Mouse (Mus musculus) E14TG2a.4 (cell line): ENCODE results near the gene Avil.

Source experiments
- H3K27me3 ChIP-seq: 2 replicates; pipeline ENCODE4 v1.6.1; 2014; ENCODE audit warnings: low read length, control low read depth; ENCODE audit not compliant: insufficient read depth
- H3K36me3 ChIP-seq: 2 replicates; pipeline ENCODE4 v1.6.1; 2014; ENCODE audit warnings: low read length, control low read depth; ENCODE audit not compliant: insufficient read depth
- H3K4me1 ChIP-seq: replicated peaks from 2 replicates; pipeline ENCODE4 v1.6.1; 2014; ENCODE audit warnings: low read depth, low read length, control low read depth
- H3K4me3 ChIP-seq: replicated peaks from 2 replicates; pipeline ENCODE4 v1.5.1; 2014; ENCODE audit warnings: mild to moderate bottlenecking, low read length
- H3K9me3 ChIP-seq: 2 replicates; pipeline ENCODE4 v1.6.1; 2014; ENCODE audit warnings: low read length, control low read depth
- CTCF ChIP-seq: conservative IDR thresholded peaks from 2 replicates; pipeline ENCODE4 v1.5.1; 2014; ENCODE audit warnings: low read length
- NANOG ChIP-seq: IDR thresholded peaks from 2 replicates; pipeline ENCODE4 v1.6.1; 2014; ENCODE audit warnings: borderline replicate concordance, low read length, mixed read lengths
- POU5F1 ChIP-seq: IDR thresholded peaks from 2 replicates; pipeline ENCODE4 v1.6.1; 2014; ENCODE audit warnings: low read length, borderline replicate concordance

Gene Avil

GRCm38 (mm10) chr10:126962966-126963330 is 37.6 kb upstream of the Avil start:
- TF ChIP-seq NANOG: no peak
- TF ChIP-seq CTCF: no peak
- TF ChIP-seq POU5F1: no peak
- H3K4me1 ChIP-seq: peaks cover 70% of the 10 kb centered on the region
- no peaks in the 10 kb centered on the region for H3K9me3 ChIP-seq
- no peaks in the 10 kb centered on the region for H3K36me3 ChIP-seq
- H3K27me3 ChIP-seq: 0 out of 2 replicates have a peak, but pooled peaks cover 2% of the 10 kb centered on the region
- H3K4me3 ChIP-seq: peak overlapping the region; percentile 66; the same call in 1 of the 2 replicates

GRCm38 (mm10) chr10:126963821-126964220 is 36.7 kb upstream of the Avil start:
- TF ChIP-seq POU5F1 (no peak), NANOG (no peak), CTCF (no peak)
- H3K36me3 ChIP-seq: no peaks in the 10 kb centered on the region
- peak overlapping the region; percentile 66 for H3K4me3 ChIP-seq

GRCm38 (mm10) chr10:126971363-126972050 is 29.0 kb upstream of the Avil start:
- Histone ChIP-seq H3K4me3 (peak overlapping the region; percentile 60), H3K36me3 (no peaks in the 10 kb centered on the region), H3K27me3 (peaks cover 6% of the 10 kb centered on the region), H3K4me1 (peaks cover 68% of the 10 kb centered on the region), H3K9me3 (no peaks in the 10 kb centered on the region)
- TF ChIP-seq CTCF (no peak), POU5F1 (no peak), NANOG (no peak; the same call in 1 of the 2 replicates)

More at GRCm38 (mm10) chr10:126963821-126964220, 36.7 kb upstream of the Avil start:
- H3K9me3 ChIP-seq: no peaks in the 10 kb centered on the region
- H3K4me1 ChIP-seq: peaks cover 66% of the 10 kb centered on the region
- 0 out of 2 replicates have a peak, but pooled peaks cover 2% of the 10 kb centered on the region for H3K27me3 ChIP-seq

- Histone ChIP-seq H3K9me3 (no peaks in the 10 kb centered on the region), H3K36me3 (no peaks in the 10 kb centered on the region), H3K4me3 (peak overlapping the region; percentile 64), H3K4me1 (peaks cover 74% of the 10 kb centered on the region), H3K27me3 (peaks cover 6% of the 10 kb centered on the region)
- TF ChIP-seq CTCF (no peak), POU5F1 (no peak), NANOG (no peak)
Measured at GRCm38 (mm10) chr10:126972051-126972725, 28.3 kb upstream of the Avil start.

- no peaks in the 10 kb centered on the region for H3K36me3 ChIP-seq
- H3K9me3 ChIP-seq: no peaks in the 10 kb centered on the region
- TF ChIP-seq CTCF (no peak), NANOG (no peak), POU5F1 (no peak)
- peak overlapping the region; percentile 64 for H3K4me3 ChIP-seq
- peaks cover 6% of the 10 kb centered on the region for H3K27me3 ChIP-seq
- H3K4me1 ChIP-seq: peaks cover 82% of the 10 kb centered on the region
Measured at GRCm38 (mm10) chr10:126972988-126973387, 27.5 kb upstream of the Avil start.

- Histone ChIP-seq H3K4me3 (no peak overlapping the region), H3K27me3 (peaks cover 6% of the 10 kb centered on the region), H3K9me3 (no peaks in the 10 kb centered on the region), H3K4me1 (peaks cover 75% of the 10 kb centered on the region), H3K36me3 (0 out of 2 replicates have a peak, but pooled peaks cover under 1% of the 10 kb centered on the region)
- TF ChIP-seq CTCF (no peak), POU5F1 (no peak), NANOG (no peak)
Measured at GRCm38 (mm10) chr10:126975706-126976105, 24.8 kb upstream of the Avil start.

- Histone ChIP-seq H3K4me1 (peaks cover 78% of the 10 kb centered on the region), H3K9me3 (no peaks in the 10 kb centered on the region), H3K27me3 (peaks cover 6% of the 10 kb centered on the region), H3K36me3 (peaks cover 5% of the 10 kb centered on the region; the same call in 1 of the 2 replicates), H3K4me3 (no peak overlapping the region)
- TF ChIP-seq POU5F1: no peak
- no peak for TF ChIP-seq NANOG
- no peak for TF ChIP-seq CTCF
Measured at GRCm38 (mm10) chr10:126977076-126977475, 23.4 kb upstream of the Avil start.

GRCm38 (mm10) chr10:126978277-126978994 is 22.1 kb upstream of the Avil start, which contains the start of gene Ctdsp2:
TSS of gene Ctdsp2 (plus strand) at chr10:126978717.
- Histone ChIP-seq H3K27me3 (peaks cover 6% of the 10 kb centered on the region), H3K4me3 (peak within 1 kb of the TSS; percentile 91), H3K4me1 (peaks cover 82% of the 10 kb centered on the region), H3K9me3 (no peaks in the 10 kb centered on the region), H3K36me3 (peaks cover 17% of the 10 kb centered on the region)
- TF ChIP-seq NANOG (no peak), POU5F1 (no peak)
